Mouse (Mus musculus) retina, postnatal 1 day (tissue): ENCODE data around the gene Adipor2.
A peak's percentile ranks its signal among the peaks of the same experiment; 100 is the strongest.

ENCODE experiments used
- DNase-seq: peaks from one replicate; pipeline ENCODE4 v3.0.0-alpha.2; 2012

The Adipor2 gene

DNA sequence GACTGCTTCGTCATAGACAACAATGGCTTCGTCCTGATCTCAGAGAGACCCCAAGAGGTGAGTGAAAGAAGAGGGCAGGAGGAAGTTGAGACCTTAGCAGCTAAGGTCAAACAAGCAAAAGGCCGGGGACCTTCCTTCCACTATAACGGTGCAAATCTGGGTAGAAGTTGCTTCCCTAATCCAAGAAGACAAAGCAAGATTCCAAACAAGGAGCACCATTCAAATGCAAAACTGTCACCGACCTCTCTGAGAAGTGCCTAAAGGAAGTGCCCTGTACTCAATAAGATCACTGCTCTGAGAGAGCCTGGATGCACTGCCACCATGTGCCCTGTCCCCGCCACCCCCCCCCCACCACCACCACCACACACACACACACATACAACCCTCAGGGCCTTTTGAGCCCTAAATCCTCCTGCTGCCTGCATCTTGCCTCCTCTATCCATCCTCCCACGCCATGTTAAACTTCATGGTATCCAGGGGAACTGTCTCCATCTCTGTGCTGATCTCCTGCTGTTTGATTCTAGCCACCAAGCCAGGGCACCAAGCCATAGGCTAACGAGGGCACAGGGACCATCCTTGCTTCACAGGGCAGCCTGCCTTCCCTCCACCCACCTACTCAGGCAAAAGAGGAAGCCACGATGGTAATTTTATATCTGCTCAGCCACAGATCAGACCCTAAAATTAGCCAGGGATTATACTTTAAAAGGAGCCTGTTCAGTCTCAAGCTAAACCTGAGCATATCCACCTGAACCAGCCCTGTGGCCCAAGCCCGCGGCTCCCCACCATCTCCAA is 79.2 kb downstream of the Adipor2 start:
- DNase-seq: no peak

- DNase-seq: no peak
Observed at GRCm38 (mm10) chr6:119337287-119337686, 80.2 kb downstream of the Adipor2 start.

- no peak for DNase-seq
Observed at GRCm38 (mm10) chr6:119336124-119336523, 81.4 kb downstream of the Adipor2 start.

GRCm38 (mm10) chr6:119333831-119334230 is 83.7 kb downstream of the Adipor2 start:
- DNase-seq: no peak

GRCm38 (mm10) chr6:119333202-119333601 is 84.3 kb downstream of the Adipor2 start:
- DNase-seq: no peak

GRCm38 (mm10) chr6:119332111-119332510 is 85.4 kb downstream of the Adipor2 start:
- no peak for DNase-seq

DNA sequence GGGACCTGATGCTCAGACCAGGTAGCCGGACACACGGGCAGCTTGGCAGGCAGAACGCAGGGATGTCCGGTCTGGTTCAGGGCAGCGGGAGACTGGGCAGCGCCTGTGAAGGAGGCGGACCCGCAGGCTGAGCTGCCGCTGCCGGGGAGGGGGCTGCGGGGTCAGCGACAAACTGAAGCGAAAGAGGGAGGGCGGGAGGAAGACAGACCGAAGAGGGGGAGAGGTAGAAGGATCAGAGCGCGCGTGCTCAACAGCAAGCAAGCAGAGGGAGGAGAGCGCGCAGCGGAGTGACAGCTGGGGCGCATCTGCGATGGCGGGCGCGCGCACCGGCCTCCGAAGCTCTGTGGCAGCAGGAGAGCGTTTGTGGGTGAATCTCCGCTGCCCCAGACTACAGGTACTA is 87.0 kb downstream of the Adipor2 start, which contains the start of gene Lrtm2:
Gene Lrtm2 (minus strand): TSS at position 261 of the 400 bp plus-strand sequence.
- peak; percentile 85 for DNase-seq

- DNase-seq: peak; percentile 51
Observed at GRCm38 (mm10) chr6:119329936-119330335, 87.6 kb downstream of the Adipor2 start.

DNA sequence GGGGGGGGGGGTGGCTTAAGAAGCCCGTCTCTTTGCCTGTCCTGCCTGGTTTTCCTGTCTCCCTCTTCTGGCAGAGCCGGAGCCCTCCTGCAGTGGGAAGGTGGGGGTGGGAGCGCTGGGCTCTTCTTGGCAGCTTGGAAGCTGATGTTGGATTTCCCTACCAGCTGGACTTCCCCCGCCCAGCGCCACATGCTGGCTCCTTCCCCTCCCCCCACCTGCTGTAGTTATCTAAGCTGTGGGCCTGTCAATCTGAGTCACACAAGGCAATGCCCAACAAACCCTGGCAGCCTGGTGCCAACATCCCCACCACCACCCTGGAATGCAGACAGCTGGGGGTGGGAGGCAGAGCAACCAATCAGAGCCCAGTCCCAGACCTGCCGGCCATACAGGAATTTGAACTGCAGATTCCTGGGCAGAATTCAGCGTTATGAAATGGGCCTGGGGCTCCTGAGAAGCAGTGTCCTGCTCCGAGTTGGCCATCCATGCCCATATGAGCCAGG is 88.2 kb downstream of the Adipor2 start:
- peak; percentile 97 for DNase-seq

- no peak for DNase-seq
Observed at GRCm38 (mm10) chr6:119328521-119329115, 88.9 kb downstream of the Adipor2 start.

GRCm38 (mm10) chr6:119326541-119326940 is 91.0 kb downstream of the Adipor2 start:
- peak; percentile 90 for DNase-seq

DNA sequence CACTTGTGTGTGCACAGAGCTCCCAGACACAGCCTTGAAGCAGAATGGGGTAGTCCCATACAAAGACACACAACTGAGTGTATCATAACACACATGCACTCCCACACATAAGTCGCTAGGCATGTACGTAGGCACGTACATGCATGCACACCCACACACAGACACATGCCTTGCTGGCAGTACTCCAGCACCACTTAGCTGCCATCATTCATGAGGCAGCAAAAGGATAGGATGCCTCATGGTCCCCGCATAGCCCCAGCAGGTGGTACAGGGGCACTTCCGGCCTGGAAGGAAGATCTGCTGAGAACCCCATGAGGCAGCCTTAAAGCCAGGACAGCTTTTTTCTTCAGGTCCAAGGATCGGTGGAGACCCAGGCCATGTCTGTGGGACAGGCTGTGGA is 91.5 kb downstream of the Adipor2 start:
- DNase-seq: peak; percentile 64

DNA sequence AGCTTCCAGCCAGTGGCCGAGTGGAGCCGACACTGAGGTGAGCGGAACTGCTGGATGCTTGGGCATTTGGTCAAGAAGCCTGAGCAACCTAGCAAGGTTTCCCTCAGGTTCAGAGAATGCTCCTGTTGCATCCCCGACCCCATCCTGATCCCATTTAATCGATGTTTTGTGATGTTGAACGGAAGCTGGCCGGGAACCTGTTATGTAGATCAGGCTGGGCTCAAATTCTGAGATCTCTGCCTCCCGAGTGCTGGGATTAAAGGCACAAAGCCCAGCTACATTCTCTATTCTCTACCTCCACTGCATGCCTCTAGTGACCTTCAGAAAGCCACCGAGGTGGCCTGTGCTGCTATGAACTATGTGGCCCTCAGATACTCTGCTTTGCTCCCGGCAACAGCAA is 92.7 kb downstream of the Adipor2 start:
- DNase-seq: no peak

- no peak for DNase-seq
Observed at GRCm38 (mm10) chr6:119321752-119322151, 95.8 kb downstream of the Adipor2 start.

DNA sequence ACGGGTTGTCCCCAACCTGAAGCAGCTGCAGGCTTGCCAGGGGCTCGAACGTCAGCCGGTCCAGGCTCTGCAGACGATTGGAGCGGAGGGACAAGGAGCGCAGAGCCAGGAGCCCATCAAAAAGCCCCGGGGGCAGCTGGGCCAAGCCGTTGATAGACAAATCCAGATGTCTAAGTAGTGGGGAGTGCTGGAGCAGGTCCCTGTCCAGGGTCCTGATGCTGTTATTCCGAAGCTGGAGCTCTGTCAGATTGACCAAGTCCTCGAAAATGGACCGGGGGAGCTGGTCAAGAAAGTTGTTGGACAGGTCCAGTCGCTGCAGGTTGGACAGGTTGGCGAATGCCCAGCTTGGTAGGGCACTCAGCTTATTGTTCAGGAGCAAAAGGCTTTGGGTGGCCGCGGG is 97.0 kb downstream of the Adipor2 start:
- no peak for DNase-seq

DNA sequence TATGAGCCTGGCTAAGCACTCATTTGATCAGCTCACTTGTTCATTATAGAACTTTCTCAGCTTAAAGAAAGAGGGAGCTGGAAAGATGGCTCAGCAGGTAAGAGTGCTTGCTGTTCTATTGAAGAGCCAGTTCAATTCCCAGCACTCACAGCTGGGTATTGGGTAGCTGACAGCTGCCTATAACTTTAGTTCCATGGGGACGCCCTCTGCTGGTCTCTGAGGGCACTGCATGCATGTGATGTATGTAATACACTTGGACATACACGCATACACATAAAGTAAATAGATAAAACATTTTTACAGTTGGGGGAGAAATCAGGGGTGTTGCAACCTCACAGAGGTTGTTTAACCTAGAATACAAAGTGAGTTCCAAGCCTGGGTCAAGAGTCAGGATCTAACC is 98.1 kb downstream of the Adipor2 start:
- DNase-seq: peak; percentile 43

GRCm38 (mm10) chr6:119318732-119319131 is 98.8 kb downstream of the Adipor2 start:
- DNase-seq: peak; percentile 79

DNA sequence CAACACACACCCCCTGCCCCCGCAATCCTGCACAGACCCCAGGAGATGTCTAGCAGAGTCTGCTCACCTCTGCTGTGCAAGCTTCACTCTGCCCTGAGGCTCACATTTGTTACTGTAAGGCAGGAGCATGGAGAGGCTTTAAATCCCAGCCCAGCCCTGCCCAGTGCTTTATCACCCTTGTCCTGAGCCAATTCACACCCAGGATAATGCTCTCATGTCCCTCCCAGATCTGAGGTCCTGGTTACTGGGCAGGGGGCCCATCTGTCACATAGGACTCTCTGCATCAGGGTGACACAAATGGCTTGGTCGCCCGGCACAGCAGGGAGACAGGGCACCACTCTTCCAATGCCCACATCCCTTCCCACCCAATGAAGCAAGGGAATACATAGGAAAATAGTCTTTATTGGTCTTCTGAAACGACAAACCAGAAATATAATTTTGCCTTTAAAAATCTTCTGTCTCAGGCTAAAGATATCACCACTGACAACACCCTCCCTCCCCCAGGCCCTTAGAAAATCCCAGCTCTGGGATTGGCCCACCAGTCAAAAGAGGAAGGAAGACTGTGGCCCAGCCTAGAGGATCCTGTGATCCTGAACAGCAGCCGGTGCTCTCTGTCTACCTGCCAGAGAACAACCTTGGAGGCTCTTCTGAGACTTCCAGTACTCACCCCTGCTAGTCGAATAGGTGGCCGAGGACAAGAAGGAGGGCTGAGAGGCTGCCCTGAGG is 102.6 kb downstream of the Adipor2 start:
- DNase-seq: peak; percentile 61

- no peak for DNase-seq
Observed at GRCm38 (mm10) chr6:119313588-119314375, 103.7 kb downstream of the Adipor2 start.

DNA sequence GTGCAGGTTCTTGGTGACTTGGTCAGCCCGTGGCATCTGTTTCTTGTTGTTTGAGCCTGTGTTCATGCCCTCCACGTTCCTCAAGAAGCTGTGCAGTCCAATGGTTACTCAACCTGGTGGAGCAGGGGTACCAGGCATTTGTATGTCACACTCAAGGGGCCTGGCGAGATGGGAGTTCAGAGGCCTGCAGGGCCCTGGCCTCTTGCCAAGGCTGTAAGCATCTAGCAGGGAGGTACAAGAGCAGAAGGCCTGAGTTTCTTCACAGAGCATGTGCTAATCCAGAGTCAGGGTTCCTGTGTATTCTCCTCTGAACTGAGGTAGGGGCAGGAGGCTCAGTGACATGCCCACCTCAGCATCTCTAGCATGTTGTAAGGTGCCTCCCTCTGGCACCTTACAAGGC is 104.4 kb downstream of the Adipor2 start:
- peak; percentile 42 for DNase-seq

DNA sequence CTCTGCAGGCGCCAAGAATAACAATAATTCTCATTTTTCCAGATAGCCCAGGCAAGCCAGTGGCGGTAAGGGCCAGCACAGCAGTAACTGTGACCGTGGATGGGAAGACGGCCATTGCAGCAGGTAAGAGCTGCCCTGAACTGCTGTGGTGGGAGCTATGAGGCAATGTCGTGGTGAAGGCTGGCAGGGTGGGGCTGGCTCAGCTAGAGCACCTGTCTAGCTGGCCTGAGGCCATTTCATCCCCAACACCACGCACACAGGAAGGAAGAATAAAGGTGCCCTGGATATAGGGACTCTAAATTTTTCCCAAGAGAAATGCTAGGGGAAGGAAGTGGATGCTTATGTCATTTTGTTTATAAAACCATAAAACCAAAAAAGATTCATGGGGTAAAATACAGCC is 105.1 kb downstream of the Adipor2 start:
- no peak for DNase-seq

- DNase-seq: no peak
Observed at GRCm38 (mm10) chr6:119310176-119310575, 107.3 kb downstream of the Adipor2 start.
